Mouse (Mus musculus): ENCODE results near the gene Serpinb8.

Serpinb8 gene

GRCm38 (mm10) chr1:107589691-107590470 is at the start of gene Serpinb8:
Gene Serpinb8 (plus strand): TSS chr1:107590006.
- peak; percentile 93 for DNase-seq

- DNase-seq: no peak
Measured at GRCm38 (mm10) chr1:107559494-107559893, 30.3 kb upstream of the Serpinb8 start.

- DNase-seq: no peak
Measured at GRCm38 (mm10) chr1:107562110-107562509, 27.7 kb upstream of the Serpinb8 start.

- no peak for DNase-seq
Measured at GRCm38 (mm10) chr1:107565644-107566043, 24.2 kb upstream of the Serpinb8 start.

GRCm38 (mm10) chr1:107576094-107576493 is 13.7 kb upstream of the Serpinb8 start:
- DNase-seq: no peak

GRCm38 (mm10) chr1:107577514-107577913 is 12.3 kb upstream of the Serpinb8 start:
- no peak for DNase-seq

GRCm38 (mm10) chr1:107581220-107581619 is 8.6 kb upstream of the Serpinb8 start:
- no peak for DNase-seq

- DNase-seq: no peak
Measured at GRCm38 (mm10) chr1:107582900-107583299, 6.9 kb upstream of the Serpinb8 start.

GRCm38 (mm10) chr1:107583958-107584376 is 5.8 kb upstream of the Serpinb8 start:
- DNase-seq: no peak

- DNase-seq: no peak
Measured at GRCm38 (mm10) chr1:107584932-107585331, 4.9 kb upstream of the Serpinb8 start.

GRCm38 (mm10) chr1:107586196-107586595 is 3.6 kb upstream of the Serpinb8 start:
- no peak for DNase-seq

- peak; percentile 45 for DNase-seq
Measured at GRCm38 (mm10) chr1:107588206-107588605, 1.6 kb upstream of the Serpinb8 start.

GRCm38 (mm10) chr1:107588642-107589041 is 1.2 kb upstream of the Serpinb8 start:
- DNase-seq: peak; percentile 53

- peak; percentile 23 for DNase-seq
Measured at GRCm38 (mm10) chr1:107592644-107593043, 2.8 kb downstream of the Serpinb8 start.

- no peak for DNase-seq
Measured at GRCm38 (mm10) chr1:107593469-107593868, 3.7 kb downstream of the Serpinb8 start.

GRCm38 (mm10) chr1:107596874-107597273 is 7.1 kb downstream of the Serpinb8 start:
- DNase-seq: no peak

GRCm38 (mm10) chr1:107598476-107598875 is 8.7 kb downstream of the Serpinb8 start:
- DNase-seq: peak; percentile 23

- no peak for DNase-seq
Measured at GRCm38 (mm10) chr1:107608942-107609341, 19.1 kb downstream of the Serpinb8 start.

- DNase-seq: no peak
Measured at GRCm38 (mm10) chr1:107614087-107614486, 24.3 kb downstream of the Serpinb8 start.

GRCm38 (mm10) chr1:107622017-107622416 is 32.2 kb downstream of the Serpinb8 start:
- DNase-seq: no peak

- DNase-seq: no peak
Measured at GRCm38 (mm10) chr1:107635936-107636335, 46.1 kb downstream of the Serpinb8 start.

GRCm38 (mm10) chr1:107638056-107638455 is 48.2 kb downstream of the Serpinb8 start:
- no peak for DNase-seq

- DNase-seq: no peak
Measured at GRCm38 (mm10) chr1:107638459-107638858, 48.7 kb downstream of the Serpinb8 start.

GRCm38 (mm10) chr1:107642457-107643118 is 52.8 kb downstream of the Serpinb8 start:
- no peak for DNase-seq

Measured in cerebellum, adult 11 months (tissue).